Mouse (Mus musculus) neural tube, embryonic 15.5 days (tissue): ENCODE results near the gene Map3k6. TPM values are rescaled to one million over a fixed set of nuclear protein-coding genes. Genes with fewer than 3 reads are reported as not detected.

Source experiments
- ATAC-seq: fragments of 200-750 bp; cut with Nextera tagmentation; 2 replicates; pipeline ENCODE4 v1.8.0; 2017; ENCODE audit warnings: mild to moderate bottlenecking, moderate TSS enrichment, moderate library complexity; ENCODE audit not compliant: low FRiP score
- H3K27ac ChIP-seq: fragments of 300-500 bp; sonication (generic); replicated peaks from 2 replicates; pipeline ENCODE4 v1.5.1; 2015; ENCODE audit warnings: mild to moderate bottlenecking, inconsistent platforms
- H3K27me3 ChIP-seq: fragments of 300-500 bp; sonication (generic); replicated peaks from 2 replicates; pipeline ENCODE4 v1.6.1; 2015; ENCODE audit warnings: inconsistent platforms
- H3K36me3 ChIP-seq: fragments of 300-500 bp; sonication (generic); 2 replicates; pipeline ENCODE4 v1.6.1; 2015; ENCODE audit warnings: inconsistent platforms
- H3K4me1 ChIP-seq: fragments of 300-500 bp; sonication (generic); 2 replicates; pipeline ENCODE4 v1.6.1; 2015; ENCODE audit warnings: inconsistent platforms
- H3K4me2 ChIP-seq: fragments of 300-500 bp; sonication (generic); 2 replicates; pipeline ENCODE4 v1.6.1; 2015; ENCODE audit warnings: inconsistent platforms, mild to moderate bottlenecking, moderate library complexity
- H3K4me3 ChIP-seq: fragments of 300-500 bp; sonication (generic); replicated peaks from 2 replicates; pipeline ENCODE4 v1.5.1; 2015; ENCODE audit warnings: mild to moderate bottlenecking, inconsistent platforms
- H3K9ac ChIP-seq: fragments of 300-500 bp; sonication (generic); replicated peaks from 2 replicates; pipeline ENCODE4 v1.6.1; 2015; ENCODE audit warnings: mild to moderate bottlenecking, inconsistent platforms
- H3K9me3 ChIP-seq: fragments of 300-500 bp; sonication (generic); replicated peaks from 2 replicates; pipeline ENCODE4 v1.6.1; 2016; ENCODE audit warnings: inconsistent platforms
- WGBS: fragments of 180-500 bp; shearing (Covaris S2); methylation state at CpG from one replicate; pipeline ENCODE4 v1.1.7; 2015; ENCODE audit warnings: mixed read lengths; 5-methylcytosine and 5-hydroxymethylcytosine counted together
- polyA plus RNA-seq: library from polyadenylated mRNA; unstranded; fragments of >200 nt; fragmentation: Nextera tagmentation; extraction: Ambion mirVana; gene quantifications from 2 replicates; pipeline ENCODE4 v1.2.1, GENCODE M21; 2015

Map3k6 gene
- polyA plus RNA-seq, 1 experiment from 2014 or later: 3.0 TPM

GRCm38 (mm10) chr4:133240934-133241908, 603 bp downstream of the Map3k6 start:
- Histone ChIP-seq H3K4me3 (peak overlapping the region; percentile 56), H3K27me3 (peaks cover 59% of the 10 kb centered on the region), H3K27ac (peak overlapping the region; percentile 60; the same call in 1 of the 2 replicates), H3K36me3 (no peaks in the 10 kb centered on the region), H3K4me1 (peaks cover 15% of the 10 kb centered on the region), H3K9me3 (no peaks in the 10 kb centered on the region), H3K9ac (peak overlapping the region; percentile 51), H3K4me2 (peak overlapping the region; percentile 91)
- peak; percentile 91 for ATAC-seq
- WGBS: under 1% methylated on average over 67 of the region's 78 CpGs

- no peak for ATAC-seq
- H3K36me3 ChIP-seq: no peaks in the 10 kb centered on the region
- peaks cover 15% of the 10 kb centered on the region for H3K4me1 ChIP-seq
- H3K4me3 ChIP-seq: peak overlapping the region; percentile 56
- peaks cover 66% of the 10 kb centered on the region for H3K27me3 ChIP-seq
- no peaks in the 10 kb centered on the region for H3K9me3 ChIP-seq
- H3K27ac ChIP-seq: no peak overlapping the region
- WGBS: 34% methylated on average over 11 of the region's 11 CpGs
- H3K4me2 ChIP-seq: peak overlapping the region; percentile 91
- no peak overlapping the region for H3K9ac ChIP-seq
Measured at GRCm38 (mm10) chr4:133241910-133242309, 1.3 kb downstream of the Map3k6 start.

- Histone ChIP-seq H3K27ac (no peak overlapping the region), H3K4me2 (no peak overlapping the region), H3K36me3 (no peaks in the 10 kb centered on the region), H3K4me3 (no peak overlapping the region), H3K27me3 (peaks cover 73% of the 10 kb centered on the region), H3K9me3 (no peaks in the 10 kb centered on the region), H3K9ac (no peak overlapping the region), H3K4me1 (peaks cover 15% of the 10 kb centered on the region)
- WGBS: 46% methylated on average over 9 of the region's 9 CpGs
- no peak for ATAC-seq
Measured at GRCm38 (mm10) chr4:133242710-133243109, 2.1 kb downstream of the Map3k6 start.

- ATAC-seq: no peak
- Histone ChIP-seq H3K9ac (no peak overlapping the region), H3K27ac (no peak overlapping the region), H3K4me1 (peaks cover 15% of the 10 kb centered on the region), H3K9me3 (no peaks in the 10 kb centered on the region), H3K36me3 (no peaks in the 10 kb centered on the region), H3K4me3 (no peak overlapping the region), H3K4me2 (no peak overlapping the region), H3K27me3 (peaks cover 81% of the 10 kb centered on the region)
- 39% methylated on average over 12 of the region's 13 CpGs for WGBS
Measured at GRCm38 (mm10) chr4:133243538-133243937, 2.9 kb downstream of the Map3k6 start.

GRCm38 (mm10) chr4:133244289-133244688, 3.7 kb downstream of the Map3k6 start:
- no peaks in the 10 kb centered on the region for H3K36me3 ChIP-seq

GRCm38 (mm10) chr4:133247072-133247471, 6.5 kb downstream of the Map3k6 start:
- Histone ChIP-seq H3K9me3 (no peaks in the 10 kb centered on the region), H3K27me3 (peaks cover 86% of the 10 kb centered on the region), H3K4me3 (no peak overlapping the region), H3K27ac (no peak overlapping the region), H3K4me2 (no peak overlapping the region), H3K36me3 (no peaks in the 10 kb centered on the region), H3K9ac (no peak overlapping the region), H3K4me1 (peaks cover 12% of the 10 kb centered on the region)
- ATAC-seq: no peak
- 28% methylated on average over 15 of the region's 15 CpGs for WGBS

More at GRCm38 (mm10) chr4:133244289-133244688, 3.7 kb downstream of the Map3k6 start:
- H3K9me3 ChIP-seq: no peaks in the 10 kb centered on the region
- no peak for ATAC-seq
- H3K4me2 ChIP-seq: no peak overlapping the region
- no peak overlapping the region for H3K4me3 ChIP-seq
- WGBS: 83% methylated on average over 1 of the region's 1 CpGs
- no peak overlapping the region for H3K27ac ChIP-seq
- H3K9ac ChIP-seq: no peak overlapping the region
- H3K4me1 ChIP-seq: peaks cover 15% of the 10 kb centered on the region
- H3K27me3 ChIP-seq: peaks cover 82% of the 10 kb centered on the region

- H3K27ac ChIP-seq: no peak overlapping the region
- no peaks in the 10 kb centered on the region for H3K9me3 ChIP-seq
- no peak overlapping the region for H3K4me2 ChIP-seq
- H3K4me3 ChIP-seq: no peak overlapping the region
- peaks cover 12% of the 10 kb centered on the region for H3K4me1 ChIP-seq
- peaks cover 86% of the 10 kb centered on the region for H3K27me3 ChIP-seq
- ATAC-seq: no peak
- WGBS: 81% methylated on average over 13 of the region's 13 CpGs
- no peak overlapping the region for H3K9ac ChIP-seq
- H3K36me3 ChIP-seq: no peaks in the 10 kb centered on the region
Measured at GRCm38 (mm10) chr4:133247806-133248449, 7.3 kb downstream of the Map3k6 start.

GRCm38 (mm10) chr4:133250609-133251008, 10.0 kb downstream of the Map3k6 start:
- 0 out of 2 replicates have a peak, but pooled peaks have one; percentile 31 for ATAC-seq
- H3K27ac ChIP-seq: no peak overlapping the region
- peaks cover 84% of the 10 kb centered on the region for H3K27me3 ChIP-seq
- peak overlapping the region; percentile 38; the same call in 1 of the 2 replicates for H3K9ac ChIP-seq
- H3K4me2 ChIP-seq: peak overlapping the region; percentile 55
- peaks cover 12% of the 10 kb centered on the region for H3K4me1 ChIP-seq
- no peaks in the 10 kb centered on the region for H3K9me3 ChIP-seq
- H3K4me3 ChIP-seq: peak overlapping the region; percentile 31
- 2% methylated on average over 22 of the region's 22 CpGs for WGBS
- no peaks in the 10 kb centered on the region for H3K36me3 ChIP-seq

GRCm38 (mm10) chr4:133251214-133251613, 10.6 kb downstream of the Map3k6 start:
- peaks cover 84% of the 10 kb centered on the region for H3K27me3 ChIP-seq
- WGBS: 2% methylated on average over 31 of the region's 31 CpGs

GRCm38 (mm10) chr4:133252089-133252488, 11.5 kb downstream of the Map3k6 start:
- H3K27me3 ChIP-seq: peaks cover 84% of the 10 kb centered on the region
- WGBS: 50% methylated on average over 4 of the region's 4 CpGs

More at GRCm38 (mm10) chr4:133251214-133251613, 10.6 kb downstream of the Map3k6 start:
- Histone ChIP-seq H3K4me1 (peaks cover 12% of the 10 kb centered on the region), H3K9ac (peak overlapping the region; percentile 38), H3K4me3 (peak overlapping the region; percentile 31), H3K27ac (no peak overlapping the region), H3K36me3 (no peaks in the 10 kb centered on the region), H3K4me2 (peak overlapping the region; percentile 55), H3K9me3 (no peaks in the 10 kb centered on the region)
- no peak for ATAC-seq

GRCm38 (mm10) chr4:133253412-133253811, 12.8 kb downstream of the Map3k6 start:
- Histone ChIP-seq H3K36me3 (no peaks in the 10 kb centered on the region), H3K27me3 (peaks cover 79% of the 10 kb centered on the region), H3K27ac (no peak overlapping the region), H3K4me1 (peaks cover 16% of the 10 kb centered on the region), H3K4me2 (no peak overlapping the region), H3K9ac (no peak overlapping the region), H3K9me3 (no peaks in the 10 kb centered on the region), H3K4me3 (no peak overlapping the region)
- 45% methylated on average over 12 of the region's 12 CpGs for WGBS
- no peak for ATAC-seq

More at GRCm38 (mm10) chr4:133252089-133252488, 11.5 kb downstream of the Map3k6 start:
- Histone ChIP-seq H3K9me3 (no peaks in the 10 kb centered on the region), H3K36me3 (no peaks in the 10 kb centered on the region), H3K4me3 (no peak overlapping the region), H3K9ac (no peak overlapping the region), H3K27ac (no peak overlapping the region), H3K4me1 (peaks cover 16% of the 10 kb centered on the region), H3K4me2 (no peak overlapping the region)
- ATAC-seq: no peak
